ENCODE assay signal across 8 mouse cellular contexts in the genomic region with DNA sequence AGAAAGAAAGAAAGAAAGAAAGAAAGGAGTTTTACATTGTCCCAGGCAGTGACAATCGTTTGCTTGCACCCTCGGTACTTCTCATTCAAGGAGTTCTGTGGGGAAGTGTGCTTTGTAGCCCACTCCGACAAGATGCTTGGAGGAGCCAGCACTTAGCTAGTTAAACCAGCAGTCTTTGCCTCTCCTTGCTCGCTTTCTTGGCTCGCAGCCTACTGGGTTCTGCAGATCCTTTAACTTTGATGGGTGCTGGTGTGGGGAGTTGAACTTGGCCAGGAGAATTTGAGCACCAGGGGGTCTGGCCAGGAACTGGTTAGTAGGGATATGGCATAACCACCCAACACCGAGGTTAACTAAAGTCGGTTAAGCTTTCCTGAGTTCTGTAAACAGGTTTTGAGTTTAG.
DNase-seq lines count a peak whose midpoint lies in the region; ATAC-seq and TF ChIP-seq lines count a peak whose summit lies in the region.

No protein-coding gene starts in this region.

- no peak for ATAC-seq in limb, embryonic 13.5 days (ENCODE audit: low FRiP score, low read depth)
- ATAC-seq in stomach, embryonic 15.5 days (ENCODE audit: insufficient read depth, low FRiP score, low read depth) = no peak

- H3K4me1 ChIP-seq in cerebellum, adult 2 months (ENCODE audit: control insufficient read depth, insufficient read depth, low read length) = peaks cover 2% of the 10 kb centered on the region; the same call in 1 of the 2 replicates
- peaks cover 56% of the 10 kb centered on the region for H3K4me1 ChIP-seq in limb, embryonic 13.5 days
- peaks cover 39% of the 10 kb centered on the region for H3K4me1 ChIP-seq in stomach, embryonic 15.5 days

- 38% methylated on average over 7 of the region's 7 CpGs for WGBS in cerebellum, adult 2 months
- 14% methylated on average over 7 of the region's 7 CpGs for WGBS in limb, embryonic 13.5 days
- 7% methylated on average over 7 of the region's 7 CpGs for WGBS in stomach, embryonic 15.5 days

- peak; percentile 26 to 45 for DNase-seq in cerebellum, postnatal 14 days
- DNase-seq in cerebellum, adult 2 months = no peak
- peak; percentile 52 for DNase-seq in right cerebral cortex, postnatal 4 days
- DNase-seq in right cerebral cortex, postnatal 25 days = no peak
- DNase-seq in thymus, postnatal 36 days = no peak
- no peak for DNase-seq in heart, adult 11 months

- H3K9ac ChIP-seq in limb, embryonic 13.5 days = peak overlapping the region; percentile 90
- no peak overlapping the region for H3K9ac ChIP-seq in stomach, embryonic 15.5 days

- no peaks in the 10 kb centered on the region for H3K9me3 ChIP-seq in limb, embryonic 13.5 days
- H3K9me3 ChIP-seq in stomach, embryonic 15.5 days = no peaks in the 10 kb centered on the region

- no peak overlapping the region for H3K4me3 ChIP-seq in cerebellum, adult 2 months (replicated peaks; ENCODE audit: insufficient read depth, low read depth, low read length)
- peak overlapping the region; percentile 72 for H3K4me3 ChIP-seq in limb, embryonic 13.5 days
- H3K4me3 ChIP-seq in stomach, embryonic 15.5 days (replicated peaks) = peak overlapping the region; percentile 56

- peak overlapping the region; percentile 90 for H3K4me2 ChIP-seq in limb, embryonic 13.5 days (replicated peaks)
- H3K4me2 ChIP-seq in stomach, embryonic 15.5 days = peak overlapping the region; percentile 79

- H3K27me3 ChIP-seq in cerebellum, adult 2 months (ENCODE audit: control insufficient read depth, insufficient read depth, low read length) = no peaks in the 10 kb centered on the region
- no peaks in the 10 kb centered on the region for H3K27me3 ChIP-seq in limb, embryonic 13.5 days
- H3K27me3 ChIP-seq in stomach, embryonic 15.5 days (replicated peaks) = no peaks in the 10 kb centered on the region

- TF ChIP-seq POLR2A in cerebellum, adult 2 months (IDR thresholded peaks at IDR 0.05; ENCODE audit: borderline replicate concordance, insufficient read depth, low read length) = no peak

- no peak overlapping the region for H3K27ac ChIP-seq in cerebellum, adult 2 months (ENCODE audit: insufficient read depth, low read length)
- H3K27ac ChIP-seq in limb, embryonic 13.5 days = peak overlapping the region; percentile 99; the same call in 1 of the 2 replicates
- peak overlapping the region; percentile 97; the same call in 1 of the 2 replicates for H3K27ac ChIP-seq in stomach, embryonic 15.5 days

- TF ChIP-seq CTCF in cerebellum, adult 2 months (IDR thresholded peaks at IDR 0.05; ENCODE audit: borderline replicate concordance, insufficient read depth, low read depth, low read length) = no peak

- H3K36me3 ChIP-seq in limb, embryonic 13.5 days = peaks cover 7% of the 10 kb centered on the region
- no peaks in the 10 kb centered on the region for H3K36me3 ChIP-seq in stomach, embryonic 15.5 days

Comparison
In these comparisons a context has a peak if more than half of its experiments do, and no peak if none do; other contexts are left out.
1. DNase-seq: peak in cerebellum, postnatal 14 days (2 of 2) and right cerebral cortex, postnatal 4 days (single experiment); none in cerebellum, adult 2 months (0 of 2), right cerebral cortex, postnatal 25 days (single experiment), thymus, postnatal 36 days (0 of 2) and heart, adult 11 months (single experiment).